Mouse (Mus musculus): ENCODE measurements around the gene Gm2916. TPM values are rescaled to one million over a fixed set of nuclear protein-coding genes. Genes with fewer than 3 reads are reported as not detected.
"Not testable (repeated sequence)": the region's sequence is repeated elsewhere in the genome, so short reads cannot be mapped to it uniquely, and the experiment has no call there.

Gm2916 gene
- total RNA-seq (2021), result not detected
- long read RNA-seq, experiment 1, result 0 reads
- long read RNA-seq, experiment 2, result 0 reads

DNA sequence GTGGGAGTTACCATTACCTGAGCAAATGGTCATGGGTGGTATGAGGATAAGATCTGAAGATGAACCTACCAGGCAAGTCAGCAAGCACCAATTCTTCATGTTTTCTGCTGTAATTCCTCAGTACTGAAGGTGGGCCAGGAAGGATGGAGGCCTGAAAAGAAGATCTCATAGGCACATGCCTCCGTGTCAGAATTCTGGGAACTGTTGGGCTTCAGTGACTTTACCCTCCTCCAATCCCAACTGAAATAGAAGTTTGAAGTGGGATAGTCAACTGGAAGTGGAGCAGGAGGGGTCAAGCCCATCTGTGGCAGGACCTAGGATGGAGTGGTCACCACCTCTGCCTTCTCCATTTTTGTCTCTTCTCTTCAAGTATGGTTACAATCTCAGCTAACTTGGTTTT is at the start of gene Gm2916:
Gene Gm2916, plus strand, starts transcription at position 301 of the 400 bp plus-strand sequence.
- not testable (repeated sequence) for DNase-seq (ENCODE audit: low spot score)

DNA sequence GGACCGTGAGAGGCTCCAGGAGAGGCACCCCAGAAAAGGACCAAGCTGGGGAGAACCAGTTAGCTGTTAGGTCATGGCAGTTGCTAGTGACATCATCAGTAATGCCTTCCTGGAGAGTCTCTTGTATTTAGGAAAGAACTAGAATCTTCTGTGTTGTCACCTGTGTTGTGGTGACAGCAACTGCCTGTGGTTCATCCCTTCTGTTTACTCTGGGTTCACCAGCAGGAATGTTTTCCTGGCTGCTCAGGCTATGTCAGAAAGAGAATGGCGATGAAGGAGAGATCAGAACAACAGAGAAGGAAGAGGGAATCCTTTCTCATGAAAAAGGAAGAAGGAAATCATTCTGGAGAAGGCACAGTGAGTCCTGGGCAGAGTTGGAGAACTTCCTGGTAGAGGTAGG is 38.0 kb upstream of the Gm2916 start, which contains the start of gene Gm3033:
Gene Gm3033, plus strand, starts transcription at position 301 of the 400 bp plus-strand sequence.
- DNase-seq (ENCODE audit: low spot score), result not testable (repeated sequence)

DNA sequence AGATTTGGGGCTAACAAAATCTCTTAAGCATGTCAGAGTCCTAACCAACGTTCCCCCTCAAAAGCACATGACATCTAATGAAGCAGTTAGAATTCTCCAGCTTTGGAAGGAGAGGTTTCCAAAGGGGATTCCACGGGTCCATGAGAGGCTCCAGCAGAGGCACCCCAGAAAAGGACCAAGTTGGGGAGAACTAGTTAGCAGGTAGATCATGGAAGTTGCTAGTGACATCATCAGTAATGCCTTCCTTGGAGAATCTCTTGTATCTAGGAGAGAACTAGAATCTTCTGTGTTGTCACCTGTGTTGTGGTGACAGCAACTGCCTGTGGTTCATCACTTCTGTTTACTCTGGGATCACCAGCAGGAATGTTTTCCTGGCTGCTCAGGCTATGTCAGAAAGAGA is 47.5 kb downstream of the Gm2916 start, which contains the start of gene Gm3029:
Gene Gm3029, plus strand, starts transcription at position 301 of the 400 bp plus-strand sequence.
- DNase-seq (ENCODE audit: low spot score), result not testable (repeated sequence)

- not testable (repeated sequence) for DNase-seq (ENCODE audit: low spot score)
These were observed 79.3 kb downstream of the Gm2916 start, which contains the start of gene Gm3095 for GRCm38 (mm10) chr14:3963247-3963646. TSS of gene Gm3095 (plus strand) at chr14:3963547.

Other genes starting within 250 kb of the Gm2916 start
- not detected for gene Gm3012, start 249.7 kb upstream of the Gm2916 start, total RNA-seq (2021)
- under 1 TPM in 1 of 2 experiments, not detected in 1; 0.21 TPM for gene Gm3020, start 232.1 kb upstream of the Gm2916 start, total RNA-seq (2021)
- not detected for gene Gm3043, start 195.4 kb upstream of the Gm2916 start, total RNA-seq (2021)
- gene Gm3002, start 74.1 kb upstream of the Gm2916 start, total RNA-seq (2021), result not detected
- gene Gm3033, start 37.9 kb upstream of the Gm2916 start, total RNA-seq (2021), result not detected
- gene Gm3029, start 47.6 kb downstream of the Gm2916 start, total RNA-seq (2021), result not detected
- gene Gm3095, start 79.4 kb downstream of the Gm2916 start, total RNA-seq (2021), result not detected
- gene Gm3099, start 114.2 kb downstream of the Gm2916 start, total RNA-seq (2021), result not detected
- under 1 TPM; 0.31 to 0.43 TPM for gene Gm5796, start 139.8 kb downstream of the Gm2916 start, total RNA-seq (2021)
- not detected for gene Gm3115, start 199.9 kb downstream of the Gm2916 start, total RNA-seq (2021)
- under 1 TPM; 0.17 to 0.18 TPM for gene Gm8108, start 226.4 kb downstream of the Gm2916 start, total RNA-seq (2021)